12 mouse cellular contexts compared by ENCODE assay signal in the genomic region with DNA sequence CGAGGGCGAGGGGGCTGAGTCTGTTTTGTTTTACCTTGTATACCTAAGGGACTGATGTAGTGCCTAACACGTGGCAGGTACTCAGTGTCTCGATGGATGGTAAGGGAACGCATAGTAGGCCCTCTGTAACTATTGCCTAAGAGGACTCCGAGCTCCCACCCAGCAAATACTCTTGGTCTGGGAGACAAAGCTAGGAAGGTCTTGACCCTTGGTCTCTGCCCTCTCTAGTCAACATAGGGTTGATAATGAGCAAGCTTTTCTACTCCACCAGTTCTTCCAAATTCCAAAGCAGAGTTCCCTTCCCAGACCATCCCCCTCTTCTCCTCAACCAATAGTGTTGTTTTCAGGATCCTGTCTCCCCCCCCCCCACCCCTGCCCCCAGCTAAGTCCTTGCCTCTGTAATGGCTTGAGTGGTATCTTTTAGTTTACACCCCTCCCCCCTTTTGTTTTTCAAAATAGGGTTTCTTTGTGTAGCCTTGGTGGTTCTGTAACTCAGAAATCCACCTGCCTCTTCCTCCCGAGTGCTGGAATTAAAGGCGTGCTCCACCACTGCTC. TPM values are rescaled to one million over a fixed set of nuclear protein-coding genes. Genes with fewer than 3 reads are reported as not detected.
DNase-seq lines count a peak whose midpoint lies in the region; ATAC-seq lines count a peak whose summit lies in the region.
"Had no signal": no experiment of that assay in that cellular context is flagged by ENCODE, and none has a peak within 500 bp of the region (broad histone marks: within the 10 kb centered on the region; RNA-seq: fewer than 3 reads in every experiment).

No protein-coding gene starts in this region.

- peaks cover 74% of the 10 kb centered on the region for H3K27me3 ChIP-seq in midbrain, embryonic 10.5 days (ENCODE audit: low read depth, poor library complexity, severe bottlenecking)
- H3K27me3 ChIP-seq in midbrain, embryonic 11.5 days (ENCODE audit: control insufficient read depth, insufficient read depth, low read length), result no peaks in the 10 kb centered on the region
- no peaks in the 10 kb centered on the region for H3K27me3 ChIP-seq in limb, embryonic 11.5 days (ENCODE audit: control insufficient read depth, insufficient read depth, low read length)
- H3K27me3 ChIP-seq in stomach, embryonic 16.5 days (ENCODE audit: control insufficient read depth, insufficient read depth, low read length), result no peaks in the 10 kb centered on the region; the same call in 1 of the 2 replicates

- no peak overlapping the region for H3K9ac ChIP-seq in midbrain, embryonic 11.5 days (ENCODE audit: low read length)
- no peak overlapping the region for H3K9ac ChIP-seq in limb, embryonic 11.5 days (ENCODE audit: low read length)
- no peak overlapping the region for H3K9ac ChIP-seq in stomach, embryonic 16.5 days (ENCODE audit: low read length)

- WGBS in midbrain, embryonic 10.5 days, result 43% methylated on average over 8 of the region's 8 CpGs
- WGBS in midbrain, embryonic 11.5 days, result 55% methylated on average over 8 of the region's 8 CpGs
- WGBS in limb, embryonic 11.5 days, result 66% methylated on average over 8 of the region's 8 CpGs
- WGBS in stomach, embryonic 16.5 days, result 46% methylated on average over 8 of the region's 8 CpGs

- peaks cover 29% of the 10 kb centered on the region for H3K4me1 ChIP-seq in midbrain, embryonic 10.5 days
- H3K4me1 ChIP-seq in midbrain, embryonic 11.5 days (ENCODE audit: control insufficient read depth, insufficient read depth, low read length), result peaks cover 13% of the 10 kb centered on the region
- 0 out of 2 replicates have a peak, but pooled peaks cover 7% of the 10 kb centered on the region for H3K4me1 ChIP-seq in limb, embryonic 11.5 days (ENCODE audit: control insufficient read depth, insufficient read depth, low read length)
- H3K4me1 ChIP-seq in stomach, embryonic 16.5 days (ENCODE audit: control insufficient read depth, insufficient read depth, low read length), result peaks cover 5% of the 10 kb centered on the region

- peaks cover 10% of the 10 kb centered on the region; the same call in 1 of the 2 replicates for H3K9me3 ChIP-seq in midbrain, embryonic 10.5 days (replicated peaks)
- H3K9me3 ChIP-seq in midbrain, embryonic 11.5 days (ENCODE audit: control insufficient read depth, low read length), result no peaks in the 10 kb centered on the region
- no peaks in the 10 kb centered on the region for H3K9me3 ChIP-seq in limb, embryonic 11.5 days (ENCODE audit: control insufficient read depth, low read length)
- no peaks in the 10 kb centered on the region for H3K9me3 ChIP-seq in stomach, embryonic 16.5 days (replicated peaks; ENCODE audit: control insufficient read depth, low read length)

- 0 out of 2 replicates have a peak, but pooled peaks cover 3% of the 10 kb centered on the region for H3K36me3 ChIP-seq in midbrain, embryonic 10.5 days
- H3K36me3 ChIP-seq in midbrain, embryonic 11.5 days (ENCODE audit: control insufficient read depth, insufficient read depth, low read length), result no peaks in the 10 kb centered on the region
- no peaks in the 10 kb centered on the region for H3K36me3 ChIP-seq in limb, embryonic 11.5 days (ENCODE audit: control insufficient read depth, insufficient read depth, low read length)
- no peaks in the 10 kb centered on the region for H3K36me3 ChIP-seq in stomach, embryonic 16.5 days (ENCODE audit: control insufficient read depth, insufficient read depth, low read length)

- ATAC-seq in midbrain, embryonic 11.5 days (ENCODE audit: low FRiP score), result no peak
- ATAC-seq in limb, embryonic 11.5 days (ENCODE audit: insufficient number of reproducible peaks, low FRiP score, low TSS enrichment, low read depth), result no peak
- no peak for ATAC-seq in stomach, embryonic 16.5 days (ENCODE audit: insufficient read depth, low FRiP score)
- ATAC-seq in megakaryocyte, adult 5-6 weeks (ENCODE audit: poor library complexity, severe bottlenecking), result no peak

- no peak overlapping the region; the same call in 1 of the 2 replicates for H3K4me2 ChIP-seq in midbrain, embryonic 11.5 days
- peak overlapping the region; percentile 24; the same call in 1 of the 2 replicates for H3K4me2 ChIP-seq in limb, embryonic 11.5 days (ENCODE audit: low read depth, severe bottlenecking)
- peak overlapping the region; percentile 52; the same call in 1 of the 2 replicates for H3K4me2 ChIP-seq in stomach, embryonic 16.5 days (ENCODE audit: low read depth, low read length)

- H3K4me3 ChIP-seq in midbrain, embryonic 10.5 days, result peak overlapping the region; percentile 76
- no peak overlapping the region for H3K4me3 ChIP-seq in midbrain, embryonic 11.5 days (ENCODE audit: low read depth, low read length)
- no peak overlapping the region for H3K4me3 ChIP-seq in limb, embryonic 11.5 days (ENCODE audit: low read depth, low read length)
- H3K4me3 ChIP-seq in stomach, embryonic 16.5 days (replicated peaks; ENCODE audit: low read length), result no peak overlapping the region
- H3K4me3 ChIP-seq: gastrocnemius, adult 2 months had no signal

- peak; percentile 9 for DNase-seq in embryo, embryonic 10.5 days (ENCODE audit: low spot score)
- DNase-seq in embryo, embryonic 9.5 days (ENCODE audit: extremely low spot score), result no peak
- no peak for DNase-seq in midbrain, embryonic 10.5 days (ENCODE audit: low spot score)
- no peak for DNase-seq in midbrain, embryonic 11.5 days (ENCODE audit: low spot score, missing footprints)
- DNase-seq in limb, embryonic 11.5 days (ENCODE audit: low spot score), result no peak
- DNase-seq in spleen, postnatal 10 days (ENCODE audit: low spot score in 2 of 2), result no peak
- DNase-seq: cerebellum, adult 9-10 months; spleen, adult 18-20 months had no signal

- H3K27ac ChIP-seq in midbrain, embryonic 10.5 days (replicated peaks), result no peak overlapping the region
- no peak overlapping the region for H3K27ac ChIP-seq in midbrain, embryonic 11.5 days (ENCODE audit: low read depth, low read length)
- H3K27ac ChIP-seq in limb, embryonic 11.5 days (replicated peaks; ENCODE audit: low read depth, low read length), result no peak overlapping the region
- H3K27ac ChIP-seq in stomach, embryonic 16.5 days (ENCODE audit: low read length), result no peak overlapping the region
- H3K27ac ChIP-seq: gastrocnemius, adult 2 months had no signal

RNA-seq across cellular contexts. Expression of gene Fgd1, which starts 3.8 kb away (rescaled TPM):
- 8.4 and 8.5 TPM in 2 replicates for polyA plus RNA-seq in midbrain, embryonic 10.5 days (2016; fragmentation: Nextera tagmentation; extraction: Ambion mirVana)
- 7.6 and 8.6 TPM in 2 replicates for polyA plus RNA-seq in midbrain, embryonic 11.5 days (2014; fragmentation: Nextera tagmentation; extraction: Ambion mirVana)
- polyA plus RNA-seq in limb, embryonic 11.5 days (2014; fragmentation: Nextera tagmentation; extraction: Ambion mirVana), result 13.5 and 18.0 TPM in 2 replicates
- 5.5 and 6.7 TPM in 2 replicates for polyA plus RNA-seq in stomach, embryonic 16.5 days (2015; fragmentation: Nextera tagmentation; extraction: Ambion mirVana)
- total RNA-seq in megakaryocyte, adult 5-6 weeks (2015), result 0.83 and 1.2 TPM in 2 replicates
- total RNA-seq in megakaryocyte, adult 5-6 weeks (2017), result 0.73 and 1.2 TPM in 2 replicates
- total RNA-seq: neutrophil, adult 5-6 weeks had no signal

RNA-seq across cellular contexts. Expression of gene Gnl3l, which starts 32.6 kb away (rescaled TPM):
- 39.9 and 46.3 TPM in 2 replicates for polyA plus RNA-seq in midbrain, embryonic 10.5 days (2016; fragmentation: Nextera tagmentation; extraction: Ambion mirVana)
- 48.2 and 48.5 TPM in 2 replicates for polyA plus RNA-seq in midbrain, embryonic 11.5 days (2014; fragmentation: Nextera tagmentation; extraction: Ambion mirVana)
- polyA plus RNA-seq in limb, embryonic 11.5 days (2014; fragmentation: Nextera tagmentation; extraction: Ambion mirVana), result 29.0 and 32.8 TPM in 2 replicates
- 25.2 and 26.7 TPM in 2 replicates for polyA plus RNA-seq in stomach, embryonic 16.5 days (2015; fragmentation: Nextera tagmentation; extraction: Ambion mirVana)
- 15.4 and 23.5 TPM in 2 replicates for total RNA-seq in megakaryocyte, adult 5-6 weeks (2015)
- total RNA-seq in megakaryocyte, adult 5-6 weeks (2017), result 24.5 and 26.8 TPM in 2 replicates

RNA-seq across cellular contexts. Expression of gene Tsr2, which starts 46.6 kb away (rescaled TPM):
- 50.5 and 60.9 TPM in 2 replicates for polyA plus RNA-seq in midbrain, embryonic 10.5 days (2016; fragmentation: Nextera tagmentation; extraction: Ambion mirVana)
- 45.7 and 45.8 TPM in 2 replicates for polyA plus RNA-seq in midbrain, embryonic 11.5 days (2014; fragmentation: Nextera tagmentation; extraction: Ambion mirVana)
- polyA plus RNA-seq in limb, embryonic 11.5 days (2014; fragmentation: Nextera tagmentation; extraction: Ambion mirVana), result 45.2 and 57.2 TPM in 2 replicates
- 28.4 and 31.1 TPM in 2 replicates for polyA plus RNA-seq in stomach, embryonic 16.5 days (2015; fragmentation: Nextera tagmentation; extraction: Ambion mirVana)
- total RNA-seq in megakaryocyte, adult 5-6 weeks (2015), result 9.5 and 10.1 TPM in 2 replicates
- 11.0 and 13.9 TPM in 2 replicates for total RNA-seq in megakaryocyte, adult 5-6 weeks (2017)
